14 mouse cellular contexts compared by ENCODE assay signal in the genomic region with DNA sequence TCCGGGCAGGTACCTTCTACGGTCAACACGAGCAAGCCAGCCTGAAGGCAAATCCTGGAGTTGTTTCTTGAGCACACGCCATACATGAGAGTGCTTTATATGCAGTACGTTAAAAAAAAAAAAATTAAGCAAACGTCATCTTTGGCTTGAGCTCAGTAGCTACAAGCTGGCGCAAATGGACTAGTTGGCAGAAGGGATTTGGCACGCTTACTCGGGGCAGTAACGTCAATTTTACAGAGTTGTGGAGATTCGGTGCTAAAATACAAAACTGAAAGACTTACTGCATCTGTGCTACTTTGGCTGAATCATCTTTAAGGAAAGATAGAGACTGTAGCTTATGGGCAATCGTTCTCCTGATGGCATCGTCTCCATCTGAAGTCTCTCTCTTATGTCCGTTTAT.
DNase-seq lines count a peak whose midpoint lies in the region; ATAC-seq and TF ChIP-seq lines count a peak whose summit lies in the region.
"Had no signal": no experiment of that assay in that cellular context is flagged by ENCODE, and none has a peak within 500 bp of the region (broad histone marks: within the 10 kb centered on the region; RNA-seq: fewer than 3 reads in every experiment).

No protein-coding gene starts in this region.

- H3K9me3 ChIP-seq in forebrain, embryonic 16.5 days (ENCODE audit: control insufficient read depth, low read length), result no peaks in the 10 kb centered on the region
- H3K9me3 ChIP-seq in hindbrain, embryonic 12.5 days (replicated peaks), result no peaks in the 10 kb centered on the region
- H3K9me3 ChIP-seq: heart, embryonic 15.5 days; limb, embryonic 13.5 days; midbrain, embryonic 13.5 days; neural tube, embryonic 13.5 days had no signal

- H3K4me3 ChIP-seq in forebrain, embryonic 16.5 days (replicated peaks; ENCODE audit: low read length), result no peak overlapping the region
- H3K4me3 ChIP-seq in heart, adult 2 months, result no peak overlapping the region
- H3K4me3 ChIP-seq in hindbrain, embryonic 12.5 days, result no peak overlapping the region
- H3K4me3 ChIP-seq: heart, embryonic 15.5 days; limb, embryonic 13.5 days; midbrain, embryonic 13.5 days; neural tube, embryonic 13.5 days had no signal

- TF ChIP-seq POLR2A in brain, embryonic 14.5 days (IDR thresholded peaks at IDR 0.05; ENCODE audit: borderline replicate concordance, extremely low read depth, insufficient read depth, insufficient read length, poor library complexity, severe bottlenecking), result no peak
- TF ChIP-seq POLR2A in heart, adult 2 months (IDR thresholded peaks at IDR 0.05; ENCODE audit: insufficient read depth, low read depth, low read length), result no peak

- H3K36me3 ChIP-seq in forebrain, embryonic 16.5 days (ENCODE audit: control insufficient read depth, insufficient read depth), result no peaks in the 10 kb centered on the region
- H3K36me3 ChIP-seq in heart, adult 2 months (ENCODE audit: control insufficient read depth, insufficient read depth, low read length), result no peaks in the 10 kb centered on the region
- no peaks in the 10 kb centered on the region for H3K36me3 ChIP-seq in hindbrain, embryonic 12.5 days
- H3K36me3 ChIP-seq: heart, embryonic 15.5 days; limb, embryonic 13.5 days; midbrain, embryonic 13.5 days; neural tube, embryonic 13.5 days had no signal

- H3K27ac ChIP-seq in forebrain, embryonic 16.5 days (ENCODE audit: low read length), result no peak overlapping the region; the same call in 1 of the 2 replicates
- no peak overlapping the region for H3K27ac ChIP-seq in heart, adult 2 months
- no peak overlapping the region for H3K27ac ChIP-seq in hindbrain, embryonic 12.5 days
- H3K27ac ChIP-seq: heart, embryonic 15.5 days; limb, embryonic 13.5 days; midbrain, embryonic 13.5 days; neural tube, embryonic 13.5 days had no signal

- H3K27me3 ChIP-seq in forebrain, embryonic 16.5 days (replicated peaks; ENCODE audit: control insufficient read depth, insufficient read depth, low read length), result no peaks in the 10 kb centered on the region
- H3K27me3 ChIP-seq in heart, adult 2 months (ENCODE audit: control insufficient read depth, insufficient read depth, low read length), result no peaks in the 10 kb centered on the region
- no peaks in the 10 kb centered on the region for H3K27me3 ChIP-seq in hindbrain, embryonic 12.5 days
- H3K27me3 ChIP-seq: heart, embryonic 15.5 days; limb, embryonic 13.5 days; midbrain, embryonic 13.5 days; neural tube, embryonic 13.5 days had no signal

- intact Hi-C loops in left cerebral cortex, postnatal 25 days (cut with DNase I), result loop anchor here (2.0 kb wide), 1 partner anchor 28 kb away; no protein-coding TSS in a partner anchor
- intact Hi-C loops in heart, adult 2 months (cut with DNase I), result no loop called here

- no peak for TF ChIP-seq CTCF in brain, embryonic 14.5 days (IDR thresholded peaks at IDR 0.05; ENCODE audit: borderline replicate concordance, extremely low read depth, insufficient read depth, insufficient read length)
- TF ChIP-seq CTCF in heart, adult 2 months (IDR thresholded peaks at IDR 0.05), result no peak

- peaks cover 9% of the 10 kb centered on the region for H3K4me1 ChIP-seq in forebrain, embryonic 16.5 days (replicated peaks; ENCODE audit: control insufficient read depth, insufficient read depth, low read length)
- H3K4me1 ChIP-seq in heart, adult 2 months (ENCODE audit: control insufficient read depth, insufficient read depth, low read length), result no peaks in the 10 kb centered on the region
- no peaks in the 10 kb centered on the region for H3K4me1 ChIP-seq in hindbrain, embryonic 12.5 days
- H3K4me1 ChIP-seq: heart, embryonic 15.5 days; midbrain, embryonic 13.5 days; neural tube, embryonic 13.5 days had no signal

- H3K4me2 ChIP-seq in forebrain, embryonic 16.5 days (ENCODE audit: low read length), result no peak overlapping the region
- no peak overlapping the region for H3K4me2 ChIP-seq in hindbrain, embryonic 12.5 days (replicated peaks)
- H3K4me2 ChIP-seq: heart, embryonic 15.5 days; limb, embryonic 13.5 days; midbrain, embryonic 13.5 days; neural tube, embryonic 13.5 days had no signal

- peak; percentile 84 for DNase-seq in brain, embryonic 14.5 days (ENCODE audit: low read depth)
- peak; percentile 48 to 91 for DNase-seq in left cerebral cortex, postnatal 25 days (ENCODE audit: low spot score in 2 of 2)
- no peak for DNase-seq in thymus, adult 18-20 months
- no peak for DNase-seq in kidney, postnatal 25 days
- DNase-seq in heart, adult 2 months, result no peak
- DNase-seq: adrenal gland, adult 2 months; kidney, postnatal 14 days had no signal

- peak; percentile 81 for ATAC-seq in cerebellum, adult (ENCODE audit: insufficient number of reproducible peaks, low FRiP score, low TSS enrichment)
- peak; percentile 82 for ATAC-seq in forebrain, embryonic 16.5 days
- ATAC-seq in hindbrain, embryonic 12.5 days (ENCODE audit: low FRiP score), result no peak
- ATAC-seq: midbrain, embryonic 13.5 days had no signal

- TF ChIP-seq EP300 in heart, adult 2 months (IDR thresholded peaks at IDR 0.05; ENCODE audit: insufficient read depth, low read depth, low read length), result no peak

- no peak overlapping the region for H3K9ac ChIP-seq in forebrain, embryonic 16.5 days (replicated peaks; ENCODE audit: low read depth, low read length)
- H3K9ac ChIP-seq in heart, adult 2 months (ENCODE audit: low read depth, low read length), result no peak overlapping the region
- no peak overlapping the region for H3K9ac ChIP-seq in hindbrain, embryonic 12.5 days
- H3K9ac ChIP-seq: heart, embryonic 15.5 days; limb, embryonic 13.5 days; midbrain, embryonic 13.5 days; neural tube, embryonic 13.5 days had no signal

- no peaks in the 10 kb centered on the region for H3K79me2 ChIP-seq in heart, adult 2 months (replicated peaks; ENCODE audit: control insufficient read depth, insufficient read depth, low read length)

- 60% methylated on average over 14 of the region's 14 CpGs for WGBS in forebrain, embryonic 16.5 days
- 86% methylated on average over 14 of the region's 14 CpGs for WGBS in heart, adult 2 months
- WGBS in hindbrain, embryonic 12.5 days, result 92% methylated on average over 14 of the region's 14 CpGs

Comparison
In these comparisons a context has a peak if more than half of its experiments do, and no peak if none do; other contexts are left out.
1. DNase-seq: peak in brain, embryonic 14.5 days (single experiment) and left cerebral cortex, postnatal 25 days (2 of 2); none in thymus, adult 18-20 months (0 of 2), kidney, postnatal 25 days (0 of 2) and heart, adult 2 months (0 of 2).